Mouse (Mus musculus) lung, adult 2 months (tissue): ENCODE data around the gene Arid5a.

Experiments
- CTCF ChIP-seq: fragments of 200-500 bp; IDR thresholded peaks from 2 replicates; pipeline ENCODE4 v1.5.1; 2011; ENCODE audit warnings: mild to moderate bottlenecking, low read length, control low read depth; ENCODE audit not compliant: insufficient read depth
- POLR2A ChIP-seq: fragments of 200-500 bp; IDR thresholded peaks from 2 replicates; pipeline ENCODE4 v1.6.1; 2011; ENCODE audit warnings: low read depth, mild to moderate bottlenecking, control low read depth, low read length, borderline replicate concordance; ENCODE audit errors: extremely low read depth

- no peak for TF ChIP-seq CTCF
- TF ChIP-seq POLR2A, result no peak
Observed at GRCm38 (mm10) chr1:36314959-36315775, 7.6 kb downstream of the Arid5a start.
